Mouse (Mus musculus) WW6 (cell line): Measurements from ENCODE around the gene Zfp420.
"Not testable (repeated sequence)": the region's sequence is repeated elsewhere in the genome, so short reads cannot be mapped to it uniquely, and the experiment has no call there.

Experiments used
- DNase-seq: peaks from one replicate; pipeline ENCODE4 v3.0.0-alpha.2; 2013; ENCODE audit warnings: low read depth, low spot score

The Zfp420 gene

GRCm38 (mm10) chr7:29859532-29860517 lies at the start of gene Zfp420:
Zfp420 (plus strand) TSS chr7:29859979.
- DNase-seq = peak; percentile 72

GRCm38 (mm10) chr7:29812244-29812643 lies 47.5 kb upstream of the Zfp420 start:
- DNase-seq = no peak

GRCm38 (mm10) chr7:29814381-29814780 lies 45.4 kb upstream of the Zfp420 start:
- DNase-seq = no peak

- no peak for DNase-seq
Observed at GRCm38 (mm10) chr7:29815061-29815784, 44.6 kb upstream of the Zfp420 start.

- DNase-seq = peak; percentile 90
Observed at GRCm38 (mm10) chr7:29815910-29816429, 43.8 kb upstream of the Zfp420 start, which contains the start of gene Zfp790. Zfp790 (plus strand) TSS chr7:29816114.

GRCm38 (mm10) chr7:29818619-29819254 lies 41.0 kb upstream of the Zfp420 start:
- DNase-seq = peak; percentile 38

GRCm38 (mm10) chr7:29828001-29828400 lies 31.8 kb upstream of the Zfp420 start:
- no peak for DNase-seq

- DNase-seq = no peak
Observed at GRCm38 (mm10) chr7:29829804-29830203, 30.0 kb upstream of the Zfp420 start.

- DNase-seq = no peak
Observed at GRCm38 (mm10) chr7:29836816-29837215, 23.0 kb upstream of the Zfp420 start.

GRCm38 (mm10) chr7:29839256-29839655 lies 20.5 kb upstream of the Zfp420 start:
- DNase-seq = no peak

GRCm38 (mm10) chr7:29842105-29842504 lies 17.7 kb upstream of the Zfp420 start:
- no peak for DNase-seq

GRCm38 (mm10) chr7:29844616-29845015 lies 15.2 kb upstream of the Zfp420 start:
- DNase-seq = no peak

- no peak for DNase-seq
Observed at GRCm38 (mm10) chr7:29852831-29853218, 7.0 kb upstream of the Zfp420 start.

GRCm38 (mm10) chr7:29853219-29853842 lies 6.4 kb upstream of the Zfp420 start, which contains the start of gene Zfp940:
Zfp940 (minus strand) TSS chr7:29853669.
- peak; percentile 65 for DNase-seq

GRCm38 (mm10) chr7:29861660-29862059 lies 1.9 kb downstream of the Zfp420 start:
- no peak for DNase-seq

- no peak for DNase-seq
Observed at GRCm38 (mm10) chr7:29874256-29874655, 14.5 kb downstream of the Zfp420 start.

- not testable (repeated sequence) for DNase-seq
Observed at GRCm38 (mm10) chr7:29877561-29877960, 17.8 kb downstream of the Zfp420 start.

- no peak for DNase-seq
Observed at GRCm38 (mm10) chr7:29880056-29880455, 20.3 kb downstream of the Zfp420 start.

- no peak for DNase-seq
Observed at GRCm38 (mm10) chr7:29880916-29881315, 21.1 kb downstream of the Zfp420 start.

GRCm38 (mm10) chr7:29890501-29890900 lies 30.7 kb downstream of the Zfp420 start:
- DNase-seq = no peak

GRCm38 (mm10) chr7:29892756-29893155 lies 33.0 kb downstream of the Zfp420 start:
- DNase-seq = no peak
